ENCODE assay signal across 9 mouse cellular contexts in the genomic region with DNA sequence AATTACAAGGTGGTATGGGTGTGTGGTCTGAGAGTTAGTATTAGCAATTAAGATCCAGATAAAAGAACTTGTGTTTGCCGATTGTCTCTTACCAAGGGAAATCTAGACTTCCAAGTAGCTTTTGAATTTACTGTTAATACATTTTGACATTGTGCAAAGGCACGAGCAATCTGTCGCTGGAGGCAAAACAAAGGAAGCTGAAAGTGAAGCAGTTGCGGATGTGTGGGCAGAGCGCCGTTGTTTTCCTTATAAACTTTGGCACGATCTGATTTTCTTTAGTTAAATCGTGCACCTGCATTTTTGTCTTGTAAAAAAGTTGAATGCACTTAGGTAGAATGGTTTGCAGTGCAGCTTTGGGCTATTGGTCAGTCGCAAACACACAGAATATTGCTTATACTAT. TPM values are rescaled to one million over a fixed set of nuclear protein-coding genes. Genes with fewer than 3 reads are reported as not detected.
DNase-seq lines count a peak whose midpoint lies in the region; ATAC-seq and TF ChIP-seq lines count a peak whose summit lies in the region.
"Had no signal": no experiment of that assay in that cellular context is flagged by ENCODE, and none has a peak within 500 bp of the region (broad histone marks: within the 10 kb centered on the region; RNA-seq: fewer than 3 reads in every experiment).

No protein-coding gene starts in this region.

- H3K36me3 ChIP-seq in kidney, adult 2 months (ENCODE audit: control insufficient read depth, insufficient read depth, low read length) = no peaks in the 10 kb centered on the region
- H3K36me3 ChIP-seq in MEL (ENCODE audit: control insufficient read depth in 1 of 2, insufficient read depth in 2 of 2, low read length in 2 of 2) = peaks cover 0 to 20% of the 10 kb centered on the region in 2 experiments; a peak in 2 of 4 replicates
- H3K36me3 ChIP-seq in hindbrain, embryonic 11.5 days (ENCODE audit: control insufficient read depth, insufficient read depth, low read length) = no peaks in the 10 kb centered on the region
- peaks cover 13% of the 10 kb centered on the region for H3K36me3 ChIP-seq in midbrain, embryonic 10.5 days

- no peak for TF ChIP-seq CTCF in kidney, adult 2 months (conservative IDR thresholded peaks at IDR 0.05; ENCODE audit: insufficient read depth, insufficient read length, low read depth, low read length)
- no peak for TF ChIP-seq CTCF in MEL (IDR thresholded peaks at IDR 0.05 in 2 of 3, conservative IDR thresholded peaks at IDR 0.05 in 1 of 3; ENCODE audit: control insufficient read depth in 1 of 3, insufficient read depth in 1 of 3, low read depth in 2 of 3, low read length in 3 of 3, poor library complexity in 1 of 3, severe bottlenecking in 1 of 3)

- peak overlapping the region; percentile 71 for H3K4me2 ChIP-seq in hindbrain, embryonic 11.5 days (replicated peaks; ENCODE audit: low read depth, low read length)

- TF ChIP-seq RAD21 in MEL (IDR thresholded peaks at IDR 0.05; ENCODE audit: low read depth, low read length) = no peak

- H3K4me1 ChIP-seq in kidney, adult 2 months (ENCODE audit: control insufficient read depth, insufficient read depth, low read length) = peaks cover 26% of the 10 kb centered on the region
- H3K4me1 ChIP-seq in MEL (ENCODE audit: control insufficient read depth in 1 of 2, insufficient read depth in 2 of 2, low read length in 2 of 2) = peaks cover 0 to 21% of the 10 kb centered on the region in 2 experiments; a peak in 2 of 4 replicates
- H3K4me1 ChIP-seq in hindbrain, embryonic 11.5 days (replicated peaks; ENCODE audit: control insufficient read depth, insufficient read depth, low read length) = no peaks in the 10 kb centered on the region
- H3K4me1 ChIP-seq in midbrain, embryonic 10.5 days = peaks cover 25% of the 10 kb centered on the region

- peak overlapping the region; percentile 79 for H3K9ac ChIP-seq in MEL (ENCODE audit: control insufficient read depth, low read depth, low read length, poor library complexity, severe bottlenecking)
- H3K9ac ChIP-seq in hindbrain, embryonic 11.5 days (ENCODE audit: low read depth, low read length) = peak overlapping the region; percentile 88

- TF ChIP-seq POLR2A in kidney, adult 2 months (IDR thresholded peaks at IDR 0.05; ENCODE audit: low read depth, low read length) = no peak
- TF ChIP-seq POLR2A in MEL (IDR thresholded peaks at IDR 0.05; ENCODE audit: control insufficient read depth in 1 of 2, insufficient read depth in 1 of 2, low read depth in 1 of 2, low read length in 2 of 2, poor library complexity in 1 of 2) = no peak

- 11% methylated on average over 9 of the region's 9 CpGs for WGBS in kidney, adult 2 months
- 56% methylated on average over 9 of the region's 9 CpGs for WGBS in hindbrain, embryonic 11.5 days
- WGBS in midbrain, embryonic 10.5 days = 51% methylated on average over 9 of the region's 9 CpGs

- H3K27me3 ChIP-seq in kidney, adult 2 months (replicated peaks; ENCODE audit: control insufficient read depth, insufficient read depth, low read length) = no peaks in the 10 kb centered on the region
- H3K27me3 ChIP-seq in MEL (ENCODE audit: control insufficient read depth in 1 of 2, insufficient read depth in 2 of 2, low read length in 2 of 2) = no peaks in the 10 kb centered on the region
- H3K27me3 ChIP-seq in hindbrain, embryonic 11.5 days (ENCODE audit: control insufficient read depth, insufficient read depth, low read length) = no peaks in the 10 kb centered on the region; the same call in 1 of the 2 replicates
- peaks cover 10% of the 10 kb centered on the region for H3K27me3 ChIP-seq in midbrain, embryonic 10.5 days (ENCODE audit: low read depth, poor library complexity, severe bottlenecking)
- H3K27me3 ChIP-seq: Patski had no signal

- peaks cover 8% of the 10 kb centered on the region; the same call in 1 of the 2 replicates for H3K79me2 ChIP-seq in MEL (ENCODE audit: control insufficient read depth, insufficient read depth, low read length, poor library complexity)

- no peak for TF ChIP-seq EP300 in MEL (IDR thresholded peaks at IDR 0.05; ENCODE audit: low read depth in 1 of 2, low read length in 2 of 2)

- H3K4me3 ChIP-seq in kidney, adult 2 months (ENCODE audit: insufficient read depth, low read depth, low read length) = peak overlapping the region; percentile 92
- peak overlapping the region; percentile 68 to 79 for H3K4me3 ChIP-seq in MEL (ENCODE audit: control insufficient read depth in 1 of 2, insufficient read depth in 1 of 2, low read depth in 2 of 2, low read length in 2 of 2)
- H3K4me3 ChIP-seq in hindbrain, embryonic 11.5 days (ENCODE audit: low read depth, low read length) = peak overlapping the region; percentile 68; the same call in 1 of the 2 replicates
- H3K4me3 ChIP-seq in midbrain, embryonic 10.5 days = peak overlapping the region; percentile 64

- H3K9me3 ChIP-seq in MEL (replicated peaks; ENCODE audit: insufficient read depth, low read length) = no peaks in the 10 kb centered on the region
- H3K9me3 ChIP-seq in hindbrain, embryonic 11.5 days (ENCODE audit: control insufficient read depth, low read length) = no peaks in the 10 kb centered on the region
- H3K9me3 ChIP-seq in midbrain, embryonic 10.5 days (replicated peaks) = no peaks in the 10 kb centered on the region

- ATAC-seq in hindbrain, embryonic 11.5 days (ENCODE audit: low FRiP score) = no peak
- no peak for ATAC-seq in frontal cortex, adult (ENCODE audit: low TSS enrichment)
- ATAC-seq: Patski had no signal

- H3K27ac ChIP-seq in kidney, adult 2 months (ENCODE audit: insufficient read depth, low read depth, low read length) = peak overlapping the region; percentile 98
- H3K27ac ChIP-seq in MEL (ENCODE audit: control insufficient read depth, low read depth, low read length) = peak overlapping the region; percentile 36
- H3K27ac ChIP-seq in hindbrain, embryonic 11.5 days (ENCODE audit: low read depth, low read length) = no peak overlapping the region
- peak overlapping the region; percentile 90 for H3K27ac ChIP-seq in midbrain, embryonic 10.5 days (replicated peaks)

- intact Hi-C loops in left cerebral cortex, postnatal 14 days (cut with DNase I) = no loop called here

- no peak for DNase-seq in kidney, adult 2 months
- DNase-seq in kidney, adult 9 months = no peak
- no peak for DNase-seq in MEL (ENCODE audit: low read depth, low spot score)
- DNase-seq in hindbrain, embryonic 11.5 days (ENCODE audit: low spot score) = no peak
- no peak for DNase-seq in midbrain, embryonic 10.5 days (ENCODE audit: low spot score)
- no peak for DNase-seq in left cerebral cortex, postnatal 14 days (ENCODE audit: low spot score in 2 of 2)
- DNase-seq in frontal cortex, postnatal 14 days (ENCODE audit: low spot score in 2 of 2) = no peak

TF ChIP-seq in MEL, 35 proteins besides CTCF, POLR2A, EP300 and RAD21:
- TF ChIP-seq TAL1 (IDR thresholded peaks at IDR 0.05; ENCODE audit: low read length) (no peak), JUND (IDR thresholded peaks at IDR 0.05; ENCODE audit: low read depth, low read length) (no peak), GATA1 (IDR thresholded peaks at IDR 0.05; ENCODE audit: low read depth, low read length) (no peak), MYB (IDR thresholded peaks at IDR 0.05; ENCODE audit: low read depth, low read length) (no peak), BHLHE40 (IDR thresholded peaks at IDR 0.05; ENCODE audit: borderline replicate concordance, low read depth, low read length) (no peak)

RNA-seq across cellular contexts. Expression of a gene that starts 40.6 kb away (rescaled TPM):
- 6.7 and 9.4 TPM in 2 replicates for polyA plus RNA-seq in kidney, adult 2 months (2012; rRNA removed)
- total RNA-seq in MEL (2012; rRNA removed) = 0.46 and 0.50 TPM in 2 replicates
- polyA plus RNA-seq in MEL (2012; ENCODE audit: insufficient read depth in 1 of 2, insufficient read length in 2 of 2, low read depth in 1 of 2, low replicate concordance in 2 of 2, missing spikeins in 1 of 2) = 1 to 10 TPM in 1 of 2 experiments, not detected in 1; 1.4 TPM
- polyA plus RNA-seq in hindbrain, embryonic 11.5 days (2014; fragmentation: Nextera tagmentation; extraction: Ambion mirVana) = 30.9 and 32.0 TPM in 2 replicates
- polyA plus RNA-seq in midbrain, embryonic 10.5 days (2016; fragmentation: Nextera tagmentation; extraction: Ambion mirVana) = 21.6 and 33.2 TPM in 2 replicates
- 10 to 100 TPM; 70.1 to 76.4 TPM for total RNA-seq in left cerebral cortex, postnatal 14 days (2021)
